Mouse (Mus musculus) forebrain, embryonic 13.5 days (tissue): ENCODE measurements at regions not wholly inside any gene's neighbourhood (a gene's known extent, or its start where the extent isn't known, plus 50 kb on each side); places are given as distances from the start of the nearest gene placed in this dataset.

ENCODE experiments used
- ATAC-seq: fragments of 200-750 bp; cut with Nextera tagmentation; 2 replicates; pipeline ENCODE4 v1.8.0; 2017
- H3K27ac ChIP-seq: fragments of 300-500 bp; sonication (generic); 2 replicates; pipeline ENCODE4 v1.5.1; 2015; ENCODE audit warnings: inconsistent platforms, mild to moderate bottlenecking, moderate library complexity
- H3K27me3 ChIP-seq: fragments of 300-500 bp; sonication (generic); 2 replicates; pipeline ENCODE4 v1.6.1; 2015; ENCODE audit warnings: mild to moderate bottlenecking, inconsistent platforms
- H3K36me3 ChIP-seq: fragments of 300-500 bp; sonication (generic); 2 replicates; pipeline ENCODE4 v1.6.1; 2015; ENCODE audit warnings: mild to moderate bottlenecking, inconsistent platforms; ENCODE audit not compliant: poor library complexity, severe bottlenecking
- H3K4me1 ChIP-seq: fragments of 300-500 bp; sonication (generic); 2 replicates; pipeline ENCODE4 v1.6.1; 2015; ENCODE audit warnings: inconsistent platforms
- H3K4me2 ChIP-seq: fragments of 300-500 bp; sonication (generic); 2 replicates; pipeline ENCODE4 v1.6.1; 2015; ENCODE audit warnings: inconsistent platforms, mild to moderate bottlenecking, moderate library complexity
- H3K4me3 ChIP-seq: fragments of 300-500 bp; sonication (generic); 2 replicates; pipeline ENCODE4 v1.5.1; 2015; ENCODE audit warnings: mild to moderate bottlenecking, inconsistent platforms
- H3K9ac ChIP-seq: fragments of 300-500 bp; sonication (generic); 2 replicates; pipeline ENCODE4 v1.6.1; 2015; ENCODE audit warnings: mild to moderate bottlenecking, inconsistent platforms
- H3K9me3 ChIP-seq: fragments of 300-500 bp; sonication (generic); replicated peaks from 2 replicates; pipeline ENCODE4 v1.6.1; 2016; ENCODE audit warnings: inconsistent platforms
- WGBS: fragments of 180-500 bp; shearing (Covaris S2); methylation state at CpG from one replicate; pipeline ENCODE4 v1.1.7; 2015; 5-methylcytosine and 5-hydroxymethylcytosine counted together

DNA sequence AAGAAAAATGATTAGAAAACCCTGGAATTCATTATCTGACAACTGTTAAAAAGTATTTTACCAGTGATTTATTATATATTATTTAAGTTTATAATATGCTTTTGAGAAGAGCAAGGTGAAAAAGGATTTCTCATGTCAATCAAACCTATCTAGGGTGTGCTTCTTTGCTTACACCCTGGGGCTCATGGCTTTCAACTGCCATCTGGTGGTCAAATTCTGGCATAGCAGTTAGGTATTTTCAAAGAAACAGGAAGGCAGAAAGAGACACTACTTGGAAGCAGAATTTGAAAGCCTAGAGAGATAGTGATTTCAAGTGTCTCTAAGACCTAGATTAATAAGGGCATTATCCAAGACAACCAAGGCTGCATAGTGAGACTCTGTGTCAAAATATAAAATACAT is 167.8 kb upstream of the Amot start:
- Histone ChIP-seq H3K4me3 (no peak overlapping the region), H3K9me3 (no peaks in the 10 kb centered on the region), H3K27ac (no peak overlapping the region), H3K4me2 (no peak overlapping the region), H3K9ac (no peak overlapping the region), H3K27me3 (no peaks in the 10 kb centered on the region), H3K4me1 (no peaks in the 10 kb centered on the region), H3K36me3 (no peaks in the 10 kb centered on the region)
- peak; percentile 50; the same call in 1 of the 2 replicates for ATAC-seq

DNA sequence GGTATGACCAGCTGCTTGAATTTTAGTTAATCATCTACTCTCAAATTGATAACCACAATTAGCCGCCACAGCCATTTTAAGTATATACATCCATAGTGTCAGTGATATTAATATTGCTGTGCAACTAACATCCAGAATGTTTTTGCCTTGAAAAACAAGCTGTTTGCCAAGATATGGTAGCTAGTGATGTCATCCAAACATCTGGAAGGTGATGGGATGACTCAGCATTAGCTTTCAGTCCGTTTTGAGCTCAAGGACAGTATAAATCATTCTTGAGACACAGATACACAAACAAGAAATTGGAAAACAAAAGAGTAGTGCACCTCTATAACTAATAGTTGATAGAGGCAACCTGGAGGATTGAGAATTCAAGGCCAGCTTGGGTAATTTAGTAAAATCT is 146.7 kb upstream of the Amot start:
- H3K4me3 ChIP-seq, result no peak overlapping the region
- 75% methylated on average over 2 of the region's 2 CpGs for WGBS
- no peak overlapping the region for H3K9ac ChIP-seq
- H3K4me2 ChIP-seq, result no peak overlapping the region
- H3K36me3 ChIP-seq, result no peaks in the 10 kb centered on the region
- no peaks in the 10 kb centered on the region for H3K4me1 ChIP-seq
- H3K27ac ChIP-seq, result no peak overlapping the region
- no peaks in the 10 kb centered on the region for H3K27me3 ChIP-seq
- ATAC-seq, result no peak
- H3K9me3 ChIP-seq, result no peaks in the 10 kb centered on the region

DNA sequence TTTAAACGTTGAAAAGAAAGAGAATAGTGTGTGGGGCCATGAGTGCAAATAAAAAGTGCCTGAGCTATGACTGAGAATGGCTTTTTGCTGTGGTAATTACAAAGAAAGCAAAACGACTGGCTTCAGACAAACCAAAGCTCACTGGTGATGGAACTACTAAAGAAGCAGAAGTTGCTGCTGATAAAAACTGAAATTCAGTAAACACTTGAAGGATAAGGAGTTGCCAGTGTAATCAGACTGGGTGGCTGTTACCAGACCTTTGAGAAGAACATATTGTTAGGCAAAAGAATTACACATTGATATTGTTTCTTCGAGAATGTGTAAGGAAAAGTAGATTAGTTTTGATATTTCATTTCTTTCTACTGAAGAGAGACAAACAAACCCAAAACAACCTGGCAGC is 114.7 kb upstream of the Amot start:
- H3K9me3 ChIP-seq, result no peaks in the 10 kb centered on the region
- 65% methylated on average over 3 of the region's 3 CpGs for WGBS
- no peak overlapping the region for H3K27ac ChIP-seq
- no peaks in the 10 kb centered on the region for H3K36me3 ChIP-seq
- no peak for ATAC-seq
- no peaks in the 10 kb centered on the region for H3K27me3 ChIP-seq
- H3K9ac ChIP-seq, result no peak overlapping the region
- no peak overlapping the region for H3K4me2 ChIP-seq
- H3K4me3 ChIP-seq, result no peak overlapping the region
- H3K4me1 ChIP-seq, result no peaks in the 10 kb centered on the region

DNA sequence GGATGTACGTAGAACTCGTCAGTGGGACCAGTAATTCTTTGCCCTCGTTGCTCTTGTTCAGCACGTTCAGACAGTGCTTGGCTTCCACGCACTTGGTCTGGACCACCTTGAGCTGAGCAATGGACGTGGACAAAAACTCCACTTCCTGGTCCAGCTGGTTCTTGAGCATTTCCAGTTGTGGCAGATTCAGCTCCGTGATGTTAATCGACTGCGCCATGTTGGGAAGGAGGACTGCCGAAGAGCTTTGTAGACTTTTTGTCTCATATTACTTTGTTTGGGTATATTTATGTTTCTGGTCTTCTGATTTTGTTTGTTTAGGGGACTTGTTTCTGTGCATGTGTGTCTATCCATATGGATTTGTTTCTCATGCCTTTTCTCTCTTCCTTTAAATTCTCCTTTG is 97.1 kb upstream of the Amot start:
- Histone ChIP-seq H3K9me3 (no peaks in the 10 kb centered on the region), H3K4me2 (no peak overlapping the region), H3K27me3 (no peaks in the 10 kb centered on the region), H3K4me3 (no peak overlapping the region), H3K9ac (no peak overlapping the region), H3K27ac (no peak overlapping the region), H3K36me3 (no peaks in the 10 kb centered on the region), H3K4me1 (no peaks in the 10 kb centered on the region)
- ATAC-seq, result no peak
- WGBS, result 93% methylated on average over 10 of the region's 10 CpGs

DNA sequence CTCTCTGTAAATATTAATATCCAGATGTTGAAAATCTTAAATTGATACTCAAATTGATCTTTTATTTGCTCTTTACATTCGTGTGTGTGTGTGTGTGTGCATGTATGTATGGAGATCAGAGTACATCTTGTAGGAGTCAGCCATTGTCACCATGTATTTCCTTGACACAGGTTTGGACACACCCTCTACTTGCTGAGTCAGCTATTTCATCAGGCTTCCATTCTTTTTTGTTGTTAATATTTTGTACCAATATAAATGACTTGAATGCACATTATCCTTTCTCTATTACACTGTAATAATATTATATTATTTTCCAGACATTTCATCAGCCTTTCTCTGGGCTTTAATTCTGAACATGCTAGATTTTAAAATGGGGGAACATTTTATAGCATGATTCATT is 85.8 kb upstream of the Amot start:
- Histone ChIP-seq H3K27ac (no peak overlapping the region), H3K4me1 (no peaks in the 10 kb centered on the region), H3K9me3 (no peaks in the 10 kb centered on the region), H3K4me3 (no peak overlapping the region), H3K4me2 (no peak overlapping the region), H3K36me3 (no peaks in the 10 kb centered on the region), H3K9ac (no peak overlapping the region), H3K27me3 (no peaks in the 10 kb centered on the region)
- WGBS, result 54% methylated on average over 1 of the region's 1 CpGs
- no peak for ATAC-seq

DNA sequence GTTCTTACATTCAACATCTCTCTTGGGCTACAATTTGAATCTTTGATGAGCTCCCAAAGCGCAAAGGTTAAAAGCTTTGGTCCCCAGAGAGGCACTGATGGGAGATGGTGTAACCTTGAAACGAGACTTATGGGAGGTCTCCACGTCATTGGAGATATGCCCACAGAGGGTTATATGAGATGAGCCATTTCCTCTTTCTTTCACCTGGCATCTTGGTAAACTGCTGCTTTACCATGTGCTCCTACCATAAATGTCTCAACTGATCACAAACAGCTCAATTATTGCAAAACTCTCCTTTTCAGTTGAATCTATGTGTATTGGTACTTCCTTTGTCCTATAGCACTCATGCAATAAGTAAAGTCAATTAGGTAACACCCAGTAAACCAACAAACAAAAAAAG is 62.5 kb upstream of the Amot start:
- H3K4me3 ChIP-seq, result no peak overlapping the region
- H3K27ac ChIP-seq, result no peak overlapping the region
- 82% methylated on average over 3 of the region's 3 CpGs for WGBS
- no peak for ATAC-seq
- H3K4me1 ChIP-seq, result no peaks in the 10 kb centered on the region
- H3K27me3 ChIP-seq, result no peaks in the 10 kb centered on the region
- no peaks in the 10 kb centered on the region for H3K9me3 ChIP-seq
- H3K36me3 ChIP-seq, result no peaks in the 10 kb centered on the region
- H3K9ac ChIP-seq, result no peak overlapping the region
- no peak overlapping the region for H3K4me2 ChIP-seq

DNA sequence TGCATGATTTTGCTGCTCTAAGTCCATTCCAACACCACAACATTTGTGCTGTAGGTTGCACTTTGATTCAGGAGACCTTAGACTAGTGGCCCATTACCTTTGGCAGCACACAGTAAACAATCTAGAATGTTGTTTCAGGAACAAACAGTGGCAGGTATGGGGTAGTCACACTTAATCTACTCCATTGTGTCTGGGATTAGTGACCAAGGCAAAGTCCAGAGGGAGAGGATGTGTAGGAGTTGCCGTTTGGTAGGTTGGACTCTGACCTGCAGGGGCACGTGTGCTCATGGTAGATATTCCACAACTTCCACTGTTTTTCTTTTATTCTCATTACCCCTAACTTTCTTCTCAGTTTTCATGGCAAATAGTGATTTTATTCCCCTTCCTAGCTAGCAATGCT is 62.1 kb upstream of the Amot start:
- H3K36me3 ChIP-seq, result no peaks in the 10 kb centered on the region
- no peak overlapping the region for H3K4me2 ChIP-seq
- no peak overlapping the region for H3K4me3 ChIP-seq
- H3K27ac ChIP-seq, result no peak overlapping the region
- no peaks in the 10 kb centered on the region for H3K4me1 ChIP-seq
- ATAC-seq, result no peak
- H3K27me3 ChIP-seq, result no peaks in the 10 kb centered on the region
- H3K9me3 ChIP-seq, result no peaks in the 10 kb centered on the region
- no peak overlapping the region for H3K9ac ChIP-seq
- 66% methylated on average over 2 of the region's 2 CpGs for WGBS

DNA sequence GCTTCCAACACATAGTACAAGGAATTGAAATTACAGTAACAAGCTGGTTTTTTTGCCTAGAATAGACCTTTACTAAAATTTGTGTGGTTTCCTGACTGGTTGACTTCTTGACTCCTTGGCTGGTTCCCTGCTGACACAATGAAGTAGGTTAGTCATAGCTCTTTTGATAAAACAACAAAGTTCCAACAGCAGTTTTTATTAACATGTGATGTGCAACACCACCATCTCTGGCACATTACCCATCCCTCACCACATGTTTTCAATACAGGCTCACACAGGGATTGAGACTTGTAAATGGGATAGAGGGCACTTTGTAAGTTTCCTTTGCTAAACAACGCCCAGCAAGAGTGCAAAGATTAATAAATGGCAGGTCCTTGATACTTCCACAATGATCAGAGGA is 53.9 kb upstream of the Amot start:
- no peak overlapping the region for H3K4me2 ChIP-seq
- 79% methylated on average over 1 of the region's 1 CpGs for WGBS
- H3K4me3 ChIP-seq, result no peak overlapping the region
- H3K9me3 ChIP-seq, result no peaks in the 10 kb centered on the region
- no peak for ATAC-seq
- no peaks in the 10 kb centered on the region for H3K27me3 ChIP-seq
- no peak overlapping the region for H3K9ac ChIP-seq
- H3K4me1 ChIP-seq, result no peaks in the 10 kb centered on the region
- H3K27ac ChIP-seq, result no peak overlapping the region
- no peaks in the 10 kb centered on the region for H3K36me3 ChIP-seq
